Mouse (Mus musculus): Measurements from ENCODE around the gene Dock4. TPM values are rescaled to one million over a fixed set of nuclear protein-coding genes. Genes with fewer than 3 reads are reported as not detected.

Dock4 gene
- total RNA-seq, 2 experiments from 2014 or later: 0.17 to 0.19 TPM

DNA sequence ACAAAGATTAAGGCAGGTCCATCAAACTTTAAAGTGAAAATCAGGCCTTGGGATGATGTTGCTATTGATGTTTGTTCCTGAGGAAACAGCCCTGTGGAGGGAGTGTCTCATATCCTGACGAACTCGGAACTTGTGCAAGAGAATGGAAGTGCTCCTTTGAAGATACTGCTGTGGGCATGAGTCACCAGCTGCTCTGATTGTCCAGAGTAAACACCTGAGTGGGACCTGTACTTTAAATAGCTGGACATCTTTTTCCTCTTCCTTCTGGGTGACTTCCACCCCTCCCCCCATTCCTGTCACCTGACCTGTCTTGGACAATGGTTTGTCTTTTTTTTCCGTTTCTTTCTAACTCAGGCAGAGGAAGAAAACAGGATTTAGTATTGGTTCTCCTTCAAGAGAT, 13.2 kb downstream of the Dock4 start:
- ATAC-seq (replicated peaks; ENCODE audit: low FRiP score, poor library complexity, severe bottlenecking): no peak

DNA sequence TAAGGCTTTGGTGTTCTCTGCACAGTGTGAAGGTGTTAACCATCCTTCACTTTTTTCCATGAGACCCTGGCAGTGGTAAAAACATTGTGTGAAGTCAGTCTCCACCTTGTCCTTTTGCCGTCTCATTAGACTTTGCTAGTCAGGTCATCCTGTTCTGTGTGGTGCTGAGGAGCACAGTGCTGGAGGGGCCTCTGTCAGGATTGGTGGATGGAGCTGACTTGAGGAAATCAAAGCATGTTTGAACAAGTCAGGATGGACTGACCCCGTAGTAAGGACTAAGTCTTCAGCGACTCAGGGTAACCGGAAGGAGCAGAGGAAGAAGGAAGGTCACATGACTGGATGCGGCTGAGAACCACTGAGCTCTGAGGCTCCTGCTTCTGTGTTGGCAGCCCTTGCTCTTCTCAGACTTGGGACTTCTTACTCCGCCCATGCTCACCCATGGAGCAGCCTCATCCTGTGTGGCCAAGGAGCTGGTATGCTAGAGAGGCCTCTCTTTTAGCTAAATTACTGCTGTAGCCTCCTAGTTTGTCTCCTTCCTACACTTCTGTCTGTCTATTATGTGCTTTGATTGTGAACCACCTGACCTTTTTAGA, 14.0 kb downstream of the Dock4 start:
- ATAC-seq (replicated peaks; ENCODE audit: low FRiP score, poor library complexity, severe bottlenecking): no peak

DNA sequence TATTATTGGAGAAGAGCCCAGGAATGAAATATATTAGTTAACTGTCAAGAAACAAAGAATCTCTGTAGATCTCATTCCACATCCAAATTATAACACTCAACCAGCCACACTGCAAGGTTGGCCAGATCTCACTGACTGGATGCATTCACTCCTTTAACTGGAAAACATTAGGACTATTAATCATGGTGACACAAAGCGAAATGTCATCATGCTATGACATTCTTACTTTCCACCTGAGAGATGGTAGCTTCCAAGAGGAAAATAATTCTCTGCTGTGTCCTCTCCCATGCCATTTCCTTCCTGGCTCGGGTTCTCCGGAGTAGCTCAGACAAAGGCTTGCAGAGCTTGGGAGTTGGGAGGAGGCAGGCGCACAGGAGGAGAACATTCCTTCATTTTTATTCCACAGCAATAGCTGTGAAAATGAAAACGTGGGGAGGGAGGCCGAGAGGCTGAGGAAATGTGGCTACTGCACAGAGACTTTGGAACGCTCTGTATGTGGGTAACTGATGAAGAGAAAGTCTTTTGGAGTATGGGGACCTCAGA, 17.0 kb downstream of the Dock4 start:
- no peak for ATAC-seq (replicated peaks; ENCODE audit: low FRiP score, poor library complexity, severe bottlenecking)

DNA sequence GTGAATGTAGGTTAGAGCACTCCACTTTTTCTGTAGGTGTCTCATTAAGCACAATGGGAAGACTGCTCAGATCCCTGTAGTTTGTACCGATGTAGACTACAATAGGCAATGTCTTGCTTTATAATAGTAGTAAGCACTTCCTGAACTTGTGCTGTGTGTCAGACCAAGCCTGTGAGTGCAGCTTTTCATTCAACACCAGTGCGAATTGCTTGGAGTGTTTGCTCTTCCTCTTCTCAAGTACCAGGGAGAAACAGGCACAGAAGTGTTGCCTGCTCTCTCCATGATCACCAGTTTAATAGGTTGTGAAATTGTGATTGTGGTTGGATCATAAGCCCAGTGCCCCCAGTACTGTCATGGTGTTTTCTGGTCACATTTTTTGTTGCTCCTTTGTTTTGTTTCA, 18.1 kb downstream of the Dock4 start:
- no peak for ATAC-seq (replicated peaks; ENCODE audit: low FRiP score, poor library complexity, severe bottlenecking)

DNA sequence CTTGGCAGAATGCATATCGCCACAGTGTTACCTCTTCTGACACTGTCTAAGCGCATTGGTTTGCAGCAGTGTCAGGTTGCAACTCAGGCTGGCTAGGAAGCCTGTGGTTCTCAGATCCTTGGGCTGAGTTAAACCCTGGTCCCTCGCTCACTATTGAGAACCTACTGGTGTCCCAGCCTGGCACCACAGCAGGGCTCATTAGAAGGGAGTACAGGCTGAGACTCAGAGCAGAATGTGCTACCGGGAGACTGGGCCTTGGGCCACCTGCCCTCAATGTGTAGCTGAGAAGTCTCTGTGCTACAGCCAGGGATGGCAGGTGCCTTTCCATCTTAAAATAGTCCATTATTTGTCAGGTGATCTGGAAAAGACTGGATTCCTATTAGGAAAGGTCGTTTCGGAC, 18.5 kb downstream of the Dock4 start:
- ATAC-seq (replicated peaks; ENCODE audit: low FRiP score, poor library complexity, severe bottlenecking): no peak

DNA sequence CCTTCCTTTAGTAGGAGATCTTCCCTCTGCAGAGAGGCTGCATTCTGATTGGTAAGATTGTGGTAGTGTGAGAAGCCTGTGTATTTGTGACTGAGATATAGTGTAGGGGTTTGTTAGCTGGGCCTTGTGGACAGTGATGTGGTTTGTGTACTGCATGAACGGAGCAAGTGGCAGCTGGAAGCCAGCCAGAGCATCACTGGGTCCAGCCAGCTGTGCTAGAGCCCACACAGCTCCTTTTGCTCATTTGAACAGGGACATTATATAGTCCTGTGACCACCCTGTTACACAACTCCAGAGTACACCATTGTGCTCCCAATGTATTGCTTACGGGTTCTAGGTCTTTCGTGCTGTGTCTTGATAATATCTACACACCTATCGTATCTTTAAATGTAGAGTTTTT, 22.5 kb downstream of the Dock4 start:
- no peak for ATAC-seq (replicated peaks; ENCODE audit: low FRiP score, poor library complexity, severe bottlenecking)

DNA sequence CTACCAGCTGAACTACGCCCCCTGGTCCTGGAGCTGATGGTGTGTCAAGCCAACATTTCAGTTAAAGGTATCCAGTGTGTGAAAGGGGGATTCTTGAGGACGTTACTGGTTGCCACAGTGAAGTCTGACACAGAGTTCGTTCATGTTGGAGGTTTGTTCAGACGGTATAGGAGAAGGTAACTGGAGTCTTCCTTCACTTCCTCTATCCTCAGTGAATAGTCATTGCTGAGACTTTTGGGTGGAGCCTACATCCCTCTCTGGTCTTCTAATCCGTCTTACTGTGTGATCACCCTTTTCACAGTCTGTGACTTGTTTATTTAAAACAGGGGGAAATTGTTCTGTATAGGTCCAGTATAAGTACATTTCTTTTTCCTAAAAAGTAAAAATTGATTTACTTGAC, 23.3 kb downstream of the Dock4 start:
- no peak for ATAC-seq (replicated peaks; ENCODE audit: low FRiP score, poor library complexity, severe bottlenecking)

DNA sequence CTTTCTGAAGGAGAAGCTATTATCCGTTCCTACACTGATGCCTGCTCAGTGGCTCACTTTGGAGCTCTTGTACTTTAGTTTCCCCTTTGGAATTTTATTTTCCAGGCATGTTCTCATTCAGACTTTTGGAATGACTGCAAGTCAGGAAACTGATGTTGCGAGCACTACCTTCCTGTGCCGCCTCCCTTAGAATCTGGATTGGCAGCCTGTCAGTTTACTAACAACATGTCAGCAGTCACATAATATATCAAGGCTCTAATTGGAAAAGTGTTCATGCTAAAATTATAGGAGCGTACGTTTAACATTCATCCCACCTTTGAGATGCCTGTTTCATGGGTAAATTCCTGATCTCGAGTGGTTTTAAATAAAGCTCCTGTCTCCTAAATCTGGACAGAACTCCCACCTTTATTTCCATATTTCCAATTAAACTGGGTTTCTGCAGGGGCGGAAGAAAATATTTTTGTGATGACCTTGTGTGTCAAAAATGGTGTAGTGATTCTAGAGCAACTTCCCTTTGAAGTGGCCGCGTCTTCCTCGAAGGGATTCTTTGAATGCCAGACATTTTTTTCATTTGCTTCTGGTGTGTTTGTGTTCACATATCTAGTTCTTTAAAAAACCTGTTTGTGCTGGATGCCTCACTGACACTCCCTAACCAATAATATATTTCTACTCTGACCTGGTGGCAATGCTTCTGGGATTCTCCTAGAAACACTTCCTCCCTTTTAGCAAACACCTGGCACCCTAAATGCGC, 26.1 kb downstream of the Dock4 start:
- ATAC-seq (replicated peaks; ENCODE audit: low FRiP score, poor library complexity, severe bottlenecking): no peak

DNA sequence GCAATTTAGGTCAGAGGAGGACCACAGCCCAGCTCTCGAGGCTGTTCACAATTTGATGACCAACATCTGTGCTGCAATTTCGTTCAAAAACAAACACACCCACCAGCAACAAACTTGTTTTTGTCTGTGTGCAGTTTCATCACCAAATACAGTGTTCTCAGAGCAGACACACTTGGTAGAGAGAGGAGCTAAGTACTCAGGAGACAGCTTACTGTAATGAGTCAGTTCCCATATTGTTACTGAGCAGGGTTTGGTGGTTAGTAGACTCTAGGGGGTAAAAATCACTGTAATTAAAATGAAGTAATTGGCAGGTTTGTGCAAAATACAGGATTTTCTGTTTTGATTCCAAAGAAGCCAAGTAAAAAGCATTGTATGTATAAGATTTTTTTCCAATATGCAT, 28.0 kb downstream of the Dock4 start:
- no peak for ATAC-seq (replicated peaks; ENCODE audit: low FRiP score, poor library complexity, severe bottlenecking)

DNA sequence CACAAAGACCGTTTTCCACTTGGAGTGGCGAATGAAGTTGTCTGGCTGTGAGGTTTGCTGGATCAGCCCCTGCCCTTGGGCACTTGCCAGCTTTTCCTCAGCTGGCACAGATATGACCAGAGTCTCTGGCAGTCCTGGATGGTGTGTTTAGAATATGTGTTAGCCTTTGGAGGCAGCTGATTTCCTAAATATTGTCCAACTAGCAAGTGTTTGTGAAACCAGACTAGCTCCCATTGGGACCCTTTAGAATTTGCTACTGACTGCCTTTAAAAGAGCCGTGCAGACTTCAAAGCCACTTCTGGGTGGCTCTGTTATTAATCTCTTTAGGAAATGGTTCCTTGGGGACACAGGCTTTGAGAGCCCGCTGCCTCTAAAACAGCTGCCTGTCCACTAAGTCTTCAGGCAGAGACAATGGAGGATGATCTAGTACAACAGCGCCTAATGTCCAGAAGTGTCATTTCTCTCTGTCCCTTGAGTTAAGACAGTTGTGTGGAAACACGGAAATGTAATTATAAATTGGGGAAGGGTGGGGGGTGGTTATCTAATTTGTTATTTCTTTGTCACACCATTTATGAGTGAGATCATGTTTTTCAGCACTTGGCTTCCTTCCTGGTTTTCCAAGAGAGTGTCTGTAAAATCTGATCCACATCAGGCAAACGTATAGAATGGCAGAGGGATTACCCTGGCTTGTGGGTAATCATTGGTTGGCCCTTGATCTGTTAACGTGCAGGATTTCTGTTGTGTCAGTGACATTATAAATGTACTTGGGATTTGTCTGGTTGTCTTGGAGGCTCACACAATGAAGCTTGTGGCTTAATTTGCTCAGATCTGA, 32.1 kb downstream of the Dock4 start:
- ATAC-seq (replicated peaks; ENCODE audit: low FRiP score, poor library complexity, severe bottlenecking): no peak

DNA sequence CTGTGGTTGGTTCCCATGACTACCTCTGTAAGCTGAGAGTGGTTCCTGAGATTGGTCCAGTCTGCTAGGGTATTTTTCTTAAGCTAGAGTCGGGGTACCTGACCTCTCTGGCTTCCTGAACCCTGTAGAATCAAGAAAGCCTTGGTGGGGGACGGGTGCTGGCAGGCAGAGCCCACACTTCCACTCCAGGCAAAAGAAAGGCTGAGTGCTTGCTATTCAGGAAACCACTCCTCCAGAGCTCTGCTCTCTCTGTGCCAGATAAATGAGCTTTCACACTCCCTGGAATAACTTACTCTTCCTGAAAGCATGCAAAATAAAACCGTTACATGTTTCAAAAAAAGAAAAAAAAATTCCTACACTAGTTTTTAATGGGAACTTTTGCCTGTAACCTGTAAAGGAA, 38.5 kb downstream of the Dock4 start:
- ATAC-seq (replicated peaks; ENCODE audit: low FRiP score, poor library complexity, severe bottlenecking): no peak

DNA sequence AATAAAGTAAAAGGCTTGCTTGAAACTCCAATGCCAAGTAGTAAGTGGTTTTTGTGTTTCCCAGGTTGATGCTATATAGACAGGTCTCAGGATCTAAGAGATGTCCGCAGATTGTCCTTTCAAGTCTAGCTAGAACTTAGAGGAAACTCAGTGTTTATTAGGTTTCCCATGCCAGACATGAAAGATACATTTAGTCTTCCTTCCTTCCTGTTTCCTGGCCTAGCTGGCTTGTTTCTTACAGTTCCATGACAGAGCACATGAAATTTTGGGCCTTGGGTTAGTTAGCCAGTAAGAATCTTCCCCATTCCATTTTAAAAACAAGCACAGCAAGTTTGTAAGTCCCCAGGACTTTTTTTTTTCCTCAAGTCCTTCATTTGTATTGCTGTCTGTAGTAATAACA, 39.5 kb downstream of the Dock4 start:
- ATAC-seq (replicated peaks; ENCODE audit: low FRiP score, poor library complexity, severe bottlenecking): no peak

DNA sequence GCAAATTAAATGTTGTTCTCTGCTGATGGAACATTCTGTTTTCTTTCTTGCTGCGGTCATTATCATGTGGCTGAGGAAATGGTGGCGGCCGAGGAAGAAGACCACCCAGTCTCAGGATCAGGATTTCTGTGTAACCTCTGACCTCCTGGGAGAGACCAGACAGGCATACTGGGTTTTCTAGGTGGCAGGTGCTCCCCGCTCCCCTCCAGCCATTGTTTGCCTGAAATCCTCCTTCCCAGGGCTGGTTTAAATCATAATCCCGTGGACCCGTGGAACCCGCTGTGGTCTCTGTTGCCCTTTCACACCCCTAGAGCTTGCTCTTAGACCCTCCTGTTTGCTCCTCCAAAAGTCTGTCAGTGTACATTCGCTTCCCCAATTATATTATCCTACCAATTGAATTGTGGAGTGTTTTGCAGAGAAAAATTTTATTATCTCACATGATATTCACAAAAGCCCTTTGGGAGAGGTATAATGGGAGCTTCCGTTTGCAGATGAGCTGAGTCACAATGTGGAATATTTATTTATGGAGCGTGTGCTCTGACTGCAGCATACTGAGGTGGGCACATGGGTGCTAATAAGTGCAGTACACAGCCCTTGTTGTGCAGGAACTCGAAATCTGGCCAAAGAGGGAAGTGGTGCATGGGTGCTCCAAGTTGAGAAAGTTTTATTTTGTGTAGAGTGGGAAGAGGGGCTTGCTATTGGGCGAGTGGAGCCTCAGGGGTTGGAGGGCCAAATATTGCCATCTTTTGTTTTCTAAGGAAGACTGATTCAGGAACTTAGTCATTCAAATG, 40.5 kb downstream of the Dock4 start:
- ATAC-seq (replicated peaks; ENCODE audit: low FRiP score, poor library complexity, severe bottlenecking): no peak

DNA sequence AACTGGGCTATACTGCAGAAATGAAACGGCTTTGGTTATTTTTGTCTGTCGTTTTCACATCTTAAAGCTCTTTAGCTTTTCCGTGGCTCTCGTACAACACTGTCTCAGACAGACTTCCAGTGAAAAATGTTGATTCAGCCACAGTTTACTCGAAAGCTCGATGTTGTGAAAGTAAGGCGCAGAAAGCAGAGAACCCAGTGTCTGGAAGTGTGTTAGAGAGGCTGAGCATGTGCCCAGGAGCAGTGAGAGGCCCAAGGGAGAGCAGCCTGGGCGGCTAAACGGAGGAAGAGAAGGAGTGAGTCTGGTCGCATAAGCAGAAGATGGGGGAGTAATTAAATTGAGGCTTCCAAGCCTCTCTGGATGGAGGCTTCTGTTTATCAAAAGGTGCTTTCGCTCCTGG, 50.6 kb downstream of the Dock4 start:
- no peak for ATAC-seq (replicated peaks; ENCODE audit: low FRiP score, poor library complexity, severe bottlenecking)

DNA sequence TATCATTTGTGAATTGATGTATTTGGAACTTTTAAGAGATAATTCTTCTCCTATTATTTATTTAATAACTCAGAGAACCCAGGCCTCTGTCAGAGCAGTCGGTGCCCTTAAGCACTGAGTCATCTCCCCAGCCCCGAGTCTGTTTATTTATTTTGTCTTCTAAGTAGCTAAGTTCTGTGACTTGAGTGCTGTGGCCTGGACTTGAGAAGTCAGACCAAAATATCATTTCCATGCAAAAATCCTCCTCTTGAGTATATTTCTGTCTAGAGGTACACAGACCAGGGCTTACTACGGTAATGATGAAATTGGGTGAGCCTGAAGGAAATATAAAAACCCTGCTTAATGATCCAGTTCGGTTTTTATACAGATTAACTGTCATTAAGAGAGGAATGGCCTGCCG, 52.1 kb downstream of the Dock4 start:
- no peak for ATAC-seq (replicated peaks; ENCODE audit: low FRiP score, poor library complexity, severe bottlenecking)

DNA sequence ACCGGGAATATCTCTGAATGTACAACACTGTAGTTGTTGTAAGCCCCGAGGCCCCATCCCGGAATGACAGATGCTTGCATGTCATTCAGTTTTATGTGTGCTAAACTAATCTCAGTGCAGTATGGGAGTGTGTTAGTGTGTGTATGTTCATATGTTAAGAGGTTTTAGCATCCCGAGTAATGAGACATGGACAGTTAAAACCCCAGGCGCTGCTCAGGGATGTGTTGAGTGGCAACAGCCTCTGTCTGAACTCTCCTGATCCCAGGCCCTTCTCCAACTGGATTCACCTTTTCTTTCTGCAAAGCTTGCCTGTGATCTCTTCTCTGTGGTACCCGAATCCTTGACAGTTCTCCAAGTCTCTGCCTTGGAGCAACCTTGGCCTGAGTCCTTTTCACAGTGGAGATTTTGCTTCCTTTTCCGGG, 52.5 kb downstream of the Dock4 start:
- no peak for ATAC-seq (replicated peaks; ENCODE audit: low FRiP score, poor library complexity, severe bottlenecking)

DNA sequence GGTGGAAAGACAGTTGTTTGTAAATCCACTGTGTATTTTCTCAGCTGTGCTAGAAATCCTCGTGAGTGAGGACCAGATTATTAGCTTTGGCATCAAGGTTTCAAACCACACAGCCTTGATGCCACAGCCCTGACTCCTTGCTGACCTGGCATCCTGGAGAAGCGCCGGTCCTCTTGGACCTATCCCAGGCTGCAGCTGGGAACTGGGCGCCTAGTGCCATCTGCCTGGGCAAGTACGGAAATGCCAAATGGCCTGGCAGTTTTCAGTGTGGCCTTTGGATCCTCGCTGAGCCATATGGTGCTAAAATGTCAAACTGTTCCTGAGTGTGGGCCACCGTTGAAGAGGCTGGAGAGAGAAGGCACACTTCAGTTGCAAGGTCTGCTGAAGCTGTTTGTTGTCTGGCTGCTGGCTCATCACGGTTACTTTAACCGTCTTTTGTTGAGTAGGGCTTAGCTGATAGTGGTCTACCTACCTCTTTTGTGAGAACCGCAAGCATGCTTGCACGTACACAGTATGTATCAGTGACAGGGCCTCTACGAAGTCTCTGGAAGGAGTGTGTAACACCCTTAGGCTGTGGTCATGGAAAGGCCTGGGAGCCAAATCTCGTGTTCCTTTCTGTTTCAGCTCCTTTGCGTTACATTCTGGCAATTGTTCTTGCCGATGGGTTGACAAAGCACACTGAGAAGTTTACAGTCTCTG, 53.3 kb downstream of the Dock4 start:
- ATAC-seq (replicated peaks; ENCODE audit: low FRiP score, poor library complexity, severe bottlenecking): no peak

DNA sequence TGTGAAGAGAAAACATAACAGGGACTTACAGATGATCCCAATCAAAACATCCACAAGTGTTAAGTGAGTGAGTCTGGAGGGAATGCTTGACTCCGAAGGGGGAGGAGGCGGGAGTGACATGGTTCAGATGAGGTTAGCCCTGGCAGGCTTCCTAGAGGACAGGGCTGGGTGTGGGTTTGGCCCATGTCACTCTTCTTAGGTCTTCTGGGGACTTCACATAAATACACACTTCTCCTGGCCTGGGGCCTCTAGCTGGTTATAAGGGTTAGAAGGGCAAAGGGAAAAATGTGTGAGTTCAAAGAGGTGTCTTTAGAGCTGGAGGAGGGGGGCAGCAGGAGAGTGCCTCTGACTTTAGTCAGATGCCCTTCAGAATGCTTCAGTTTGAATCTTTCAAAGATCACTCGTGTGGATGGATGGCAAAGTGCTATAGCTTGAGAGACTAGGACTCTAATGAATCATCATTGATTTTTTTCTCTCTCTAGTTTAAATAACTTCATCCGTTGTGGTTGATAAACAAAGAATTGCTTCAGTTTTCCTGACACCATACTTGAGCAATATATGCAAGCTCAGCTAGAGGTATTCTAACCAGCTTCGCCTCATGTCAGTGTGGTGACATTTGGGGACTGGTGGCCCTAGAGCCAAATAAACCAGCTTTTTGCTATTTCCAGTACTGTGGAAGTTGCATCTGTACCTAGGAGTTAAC, 54.0 kb downstream of the Dock4 start:
- ATAC-seq (replicated peaks; ENCODE audit: low FRiP score, poor library complexity, severe bottlenecking): no peak

DNA sequence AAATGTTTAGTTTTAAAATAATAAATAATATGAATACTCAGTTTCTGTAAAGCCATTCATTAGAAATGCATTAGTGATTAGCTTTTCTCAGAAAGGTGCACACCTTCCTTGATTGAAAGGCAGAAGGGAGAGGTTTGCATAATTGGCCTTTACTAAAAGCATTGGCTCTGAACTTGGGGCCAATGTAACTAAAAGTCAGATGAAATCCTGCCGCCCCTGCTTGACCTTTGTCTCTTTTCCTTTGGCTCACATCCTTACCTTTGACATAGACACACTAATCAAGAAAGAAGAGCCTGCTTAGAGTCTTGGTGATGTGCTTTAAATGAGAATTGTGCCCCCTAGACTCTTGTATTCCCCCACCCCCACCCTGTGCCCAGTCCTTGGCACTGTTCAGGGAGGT, 55.4 kb downstream of the Dock4 start:
- ATAC-seq (replicated peaks; ENCODE audit: low FRiP score, poor library complexity, severe bottlenecking): no peak
